Mouse (Mus musculus) neutrophil, adult 83 days (primary cell): Measurements from ENCODE around the gene Krt15. TPM values are rescaled to one million over a fixed set of nuclear protein-coding genes. Genes with fewer than 3 reads are reported as not detected.

ENCODE experiments used
- total RNA-seq, 2 experiments: library from RNA; stranded (reverse); gene quantifications; one replicate each; pipeline ENCODE4 v1.2.4; 2023

The Krt15 gene
- total RNA-seq, result not detected

DNA sequence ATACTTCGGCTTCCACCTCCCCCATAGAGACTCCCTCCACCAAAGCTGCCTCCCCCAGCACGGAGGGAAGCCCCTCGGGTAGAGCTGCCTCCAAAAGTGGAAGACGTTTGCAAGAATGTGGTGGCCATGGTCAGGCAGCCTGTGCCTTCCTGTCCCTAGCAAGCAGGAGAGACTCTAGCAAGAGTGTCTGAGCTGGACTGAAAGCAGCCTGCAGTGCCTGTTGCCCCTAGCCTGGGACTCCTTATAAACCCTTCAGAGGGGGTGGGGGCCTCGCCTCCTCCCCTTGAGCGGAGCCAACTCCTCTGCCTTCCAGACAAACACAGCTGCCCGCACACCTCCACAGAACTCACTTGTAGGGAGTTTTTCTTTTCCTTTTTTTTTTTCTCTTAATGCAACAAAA is at the start of gene Krt15:
Gene Krt15, minus strand, starts transcription at position 198 of the 400 bp plus-strand sequence.

GRCm38 (mm10) chr11:100148615-100149330 is 13.0 kb upstream of the Krt15 start, which contains the start of gene Krt19:
TSS of gene Krt19 (minus strand) at chr11:100148665.

DNA sequence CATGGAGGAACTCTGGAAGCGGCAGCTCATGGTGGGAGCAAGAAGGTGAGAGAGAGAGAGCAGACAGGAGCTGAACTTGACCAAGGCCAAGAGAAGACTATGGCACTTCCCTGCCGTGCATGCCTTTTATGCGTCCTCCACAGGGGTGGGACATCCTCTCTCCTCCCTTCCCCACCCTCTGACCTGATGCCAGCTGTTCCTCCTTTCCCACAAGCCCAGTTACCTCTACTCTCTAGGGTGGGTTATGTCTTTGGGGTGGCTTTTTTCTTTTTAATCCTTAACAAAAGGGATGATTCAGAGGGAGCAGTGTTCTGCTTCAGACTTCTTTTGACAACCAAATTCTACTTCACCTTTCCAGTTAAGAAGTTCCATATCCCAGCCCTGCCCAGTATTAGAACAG is 14.3 kb downstream of the Krt15 start, which contains the start of gene Krt13:
Gene Krt13, minus strand, starts transcription at position 101 of the 400 bp plus-strand sequence.

GRCm38 (mm10) chr11:100105576-100106122 is 30.1 kb downstream of the Krt15 start, which contains the start of gene Krt36:
TSS of gene Krt36 (minus strand) at chr11:100105626.

DNA sequence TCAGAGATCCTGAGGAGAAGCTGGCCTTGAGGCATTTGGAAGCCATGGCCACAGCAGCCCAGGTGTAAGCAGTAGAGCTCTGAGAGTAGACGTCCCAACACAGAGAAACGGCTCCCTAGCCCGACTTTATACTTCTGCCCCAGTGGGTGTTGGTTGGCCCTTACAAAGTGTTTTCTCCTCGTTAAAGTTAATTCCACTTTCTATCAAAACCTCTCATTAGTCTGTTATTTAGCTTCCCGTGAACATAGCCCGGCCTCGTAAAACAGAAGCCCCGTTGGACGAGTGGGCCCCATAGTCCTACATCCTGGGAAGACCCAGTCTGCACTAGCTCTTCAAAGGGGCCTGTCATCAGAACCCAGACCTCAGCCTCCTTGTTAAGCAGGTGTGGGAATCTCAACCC is 39.6 kb downstream of the Krt15 start, which contains the start of gene Krt35:
Gene Krt35, minus strand, starts transcription at position 101 of the 400 bp plus-strand sequence.

DNA sequence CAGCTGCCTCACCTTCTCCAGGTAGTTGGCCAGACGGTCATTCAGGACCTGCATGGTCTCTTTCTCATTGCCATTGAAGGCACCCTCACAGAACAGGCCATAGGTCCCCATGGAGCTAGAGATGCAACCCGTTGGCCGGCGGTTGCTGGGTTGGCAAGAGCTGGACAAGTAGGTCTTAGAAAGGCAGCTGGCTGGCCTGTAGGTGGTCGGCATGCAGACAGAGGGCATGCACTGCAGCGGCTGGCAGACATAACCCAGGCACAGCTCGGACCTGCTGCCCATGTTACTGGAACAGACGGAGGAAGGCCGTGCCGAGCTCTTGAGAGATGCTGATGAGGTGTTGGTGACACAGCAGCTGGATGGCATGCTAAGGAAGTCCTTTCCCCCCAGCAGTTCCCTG is 47.9 kb downstream of the Krt15 start, which contains the start of gene Krt32:
Gene Krt32, minus strand, starts transcription at position 366 of the 400 bp plus-strand sequence.

Other genes with a start within 250 kb of the Krt15 start
- gene Krtap31-1, start 228.0 kb downstream of the Krt15 start, total RNA-seq, result not detected
- not detected for gene Gm11565, start 221.2 kb downstream of the Krt15 start, total RNA-seq
- not detected for gene Krtap31-2, start 199.6 kb downstream of the Krt15 start, total RNA-seq
- not detected for gene Krtap9-5, start 187.5 kb downstream of the Krt15 start, total RNA-seq
- gene Krtap29-1, start 156.9 kb downstream of the Krt15 start, total RNA-seq, result not detected
- not detected for gene Krtap16-1, start 149.3 kb downstream of the Krt15 start, total RNA-seq
- gene Krtap17-1, start 141.9 kb downstream of the Krt15 start, total RNA-seq, result not detected
- gene Krt33a, start 119.7 kb downstream of the Krt15 start, total RNA-seq, result not detected
- gene Krt33b, start 106.1 kb downstream of the Krt15 start, total RNA-seq, result not detected
- gene Krt34, start 94.4 kb downstream of the Krt15 start, total RNA-seq, result not detected
- not detected for gene Krt31, start 85.4 kb downstream of the Krt15 start, total RNA-seq
- gene Krt32, start 47.7 kb downstream of the Krt15 start, total RNA-seq, result not detected
- not detected for gene Krt35, start 39.7 kb downstream of the Krt15 start, total RNA-seq
- gene Krt36, start 30.3 kb downstream of the Krt15 start, total RNA-seq, result not detected
- gene Krt13, start 14.4 kb downstream of the Krt15 start, total RNA-seq, result not detected
- not detected for gene Krt19, start 12.7 kb upstream of the Krt15 start, total RNA-seq
- gene Krt9, start 57.3 kb upstream of the Krt15 start, total RNA-seq, result not detected
- gene Krt14, start 71.6 kb upstream of the Krt15 start, total RNA-seq, result not detected
- gene Krt16, start 113.0 kb upstream of the Krt15 start, total RNA-seq, result not detected
- not detected for gene Krt17, start 125.1 kb upstream of the Krt15 start, total RNA-seq
- gene Krt42, start 133.9 kb upstream of the Krt15 start, total RNA-seq, result not detected
- 1,000 to 10,000 TPM; 1,687 to 1,738 TPM for gene Eif1, start 184.0 kb upstream of the Krt15 start, total RNA-seq
- gene Gast, start 198.5 kb upstream of the Krt15 start, total RNA-seq, result not detected
- under 1 TPM; 0.59 to 0.73 TPM for gene Hap1, start 220.2 kb upstream of the Krt15 start, total RNA-seq